Mouse (Mus musculus) megakaryocyte, adult 5-6 weeks (primary cell): ENCODE measurements around the gene Sergef. TPM values are rescaled to one million over a fixed set of nuclear protein-coding genes. Genes with fewer than 3 reads are reported as not detected.

Source experiments
- ATAC-seq: 2 replicates; pipeline ENCODE4 v1.8.0; 2016; ENCODE audit warnings: mild to moderate bottlenecking, inconsistent platforms; ENCODE audit not compliant: poor library complexity, severe bottlenecking
- total RNA-seq, 2 experiments: library from RNA; stranded (forward) in 1 of 2; stranded (reverse) in 1 of 2; fragments of 153-499, 151-499 nt in 1 of 2; fragments of 221-1000, 200-1000 nt in 1 of 2; gene quantifications; 2 replicates each; pipeline versions ENCODE4 v1.2.3 to v1.2.4; 2015 to 2017

Gene Sergef
- total RNA-seq, 2 experiments from 2014 or later = 8.3 TPM

- no peak for ATAC-seq
Observed at GRCm38 (mm10) chr7:46459200-46459599, 180.4 kb downstream of the Sergef start.

- ATAC-seq = no peak
Observed at GRCm38 (mm10) chr7:46457889-46458288, 181.7 kb downstream of the Sergef start.

- ATAC-seq = no peak
Observed at GRCm38 (mm10) chr7:46453930-46454679, 185.5 kb downstream of the Sergef start.

GRCm38 (mm10) chr7:46448922-46449645 is 190.5 kb downstream of the Sergef start:
- no peak for ATAC-seq

- no peak for ATAC-seq
Observed at GRCm38 (mm10) chr7:46447473-46448165, 192.0 kb downstream of the Sergef start.

- ATAC-seq = no peak
Observed at GRCm38 (mm10) chr7:46445896-46446295, 193.7 kb downstream of the Sergef start.

GRCm38 (mm10) chr7:46443163-46443562 is 196.4 kb downstream of the Sergef start:
- ATAC-seq = no peak

GRCm38 (mm10) chr7:46438537-46439141 is 201.0 kb downstream of the Sergef start:
- no peak for ATAC-seq

GRCm38 (mm10) chr7:46435833-46436232 is 203.8 kb downstream of the Sergef start:
- ATAC-seq = no peak

- ATAC-seq = no peak
Observed at GRCm38 (mm10) chr7:46433874-46434273, 205.7 kb downstream of the Sergef start.

- no peak for ATAC-seq
Observed at GRCm38 (mm10) chr7:46425012-46425411, 214.6 kb downstream of the Sergef start.

- no peak for ATAC-seq
Observed at GRCm38 (mm10) chr7:46423951-46424350, 215.7 kb downstream of the Sergef start.

- peak; percentile 62; the same call in 1 of the 2 replicates for ATAC-seq
Observed at GRCm38 (mm10) chr7:46422764-46423412, 216.7 kb downstream of the Sergef start.

GRCm38 (mm10) chr7:46422052-46422763 is 217.4 kb downstream of the Sergef start:
- ATAC-seq = no peak

GRCm38 (mm10) chr7:46421535-46421934 is 218.1 kb downstream of the Sergef start:
- no peak for ATAC-seq

GRCm38 (mm10) chr7:46418102-46418622 is 221.4 kb downstream of the Sergef start:
- no peak for ATAC-seq

- ATAC-seq = no peak
Observed at GRCm38 (mm10) chr7:46417467-46417866, 222.1 kb downstream of the Sergef start.

GRCm38 (mm10) chr7:46415818-46416425 is 223.7 kb downstream of the Sergef start:
- no peak for ATAC-seq
